Mouse (Mus musculus): ENCODE data around the gene Mon2.

DNA sequence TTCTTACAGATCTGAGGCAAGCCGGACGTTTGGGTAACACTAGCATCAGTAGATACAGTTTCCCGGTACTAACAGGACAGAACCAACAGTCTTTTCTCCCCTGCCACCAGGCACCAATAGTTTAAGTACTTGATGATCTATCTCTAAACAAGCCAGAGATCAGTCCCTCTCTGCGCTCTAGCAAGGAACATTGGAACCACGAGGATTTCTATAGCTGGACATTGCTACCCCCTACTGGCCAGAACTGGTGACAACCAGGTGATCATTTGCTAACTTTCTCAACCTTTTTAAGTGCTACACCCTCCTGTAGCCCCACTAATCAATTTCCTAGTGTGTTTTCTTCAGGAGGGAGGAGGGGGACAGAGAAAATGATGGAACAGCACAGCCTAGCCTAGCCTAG lies 15.4 kb upstream of the Mon2 start:
- TF ChIP-seq CTCF (IDR thresholded peaks at IDR 0.05; ENCODE audit: low read depth, low read length) (no peak), POLR2A (IDR thresholded peaks at IDR 0.05; ENCODE audit: borderline replicate concordance, low read depth, low read length) (no peak)

Measured in bone marrow macrophage, adult 2 months (primary cell).